Mouse (Mus musculus) C2C12 (cell line): Measurements from ENCODE around the gene Abcc6.
"Not testable (repeated sequence)": the region's sequence is repeated elsewhere in the genome, so short reads cannot be mapped to it uniquely, and the experiment has no call there.

Source experiments
- CTCF ChIP-seq: IDR thresholded peaks from one replicate; pipeline ENCODE4 v1.5.1; 2011; ENCODE audit not compliant: control insufficient read depth, insufficient read depth, insufficient read length
- MAX ChIP-seq: IDR thresholded peaks from one replicate; pipeline ENCODE4 v1.6.1; 2011; ENCODE audit warnings: mild to moderate bottlenecking, control low read depth

DNA sequence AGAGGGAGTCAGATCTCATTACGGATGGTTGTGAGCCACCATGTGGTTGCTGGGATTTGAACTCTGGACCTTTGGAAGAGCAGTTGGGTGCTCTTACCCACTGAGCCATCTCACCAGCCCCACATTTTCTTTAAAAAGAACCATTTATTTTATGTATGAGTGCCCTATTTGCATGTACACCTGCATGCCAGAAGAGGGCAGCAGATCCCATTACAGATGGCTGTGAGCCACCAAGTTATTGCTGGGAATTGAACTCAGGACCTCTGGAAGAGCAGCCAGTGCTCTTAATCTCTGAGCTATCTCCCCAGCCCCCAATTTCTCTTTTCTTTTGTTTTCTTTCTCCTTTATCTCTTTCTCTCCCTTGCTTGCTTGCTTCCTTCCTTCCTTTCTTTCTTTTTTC, 86.8 kb downstream of the Abcc6 start:
- not testable (repeated sequence) for TF ChIP-seq MAX, CTCF
